Mouse (Mus musculus) kidney, embryonic 14.5 days (tissue): ENCODE results near the gene Sde2. TPM values are rescaled to one million over a fixed set of nuclear protein-coding genes. Genes with fewer than 3 reads are reported as not detected.
A peak's percentile ranks its signal among the peaks of the same experiment; 100 is the strongest.

Experiments
- ATAC-seq: fragments of 200-750 bp; cut with Nextera tagmentation; 2 replicates; pipeline ENCODE4 v1.8.0; 2017; ENCODE audit warnings: moderate number of reproducible peaks, mild to moderate bottlenecking, moderate TSS enrichment, moderate library complexity; ENCODE audit not compliant: low FRiP score, low TSS enrichment
- H3K27ac ChIP-seq: fragments of 300-500 bp; sonication (generic); 2 replicates; pipeline ENCODE4 v1.5.1; 2014; ENCODE audit warnings: low read depth, mild to moderate bottlenecking, low read length, moderate library complexity, mixed read lengths
- H3K27me3 ChIP-seq: fragments of 300-500 bp; sonication (generic); 2 replicates; pipeline ENCODE4 v1.6.1; 2014; ENCODE audit warnings: mild to moderate bottlenecking, low read length; ENCODE audit not compliant: control insufficient read depth, insufficient read depth
- H3K36me3 ChIP-seq: fragments of 300-500 bp; sonication (generic); 2 replicates; pipeline ENCODE4 v1.6.1; 2014; ENCODE audit warnings: low read length, mixed read lengths; ENCODE audit not compliant: control insufficient read depth, insufficient read depth
- H3K4me1 ChIP-seq: fragments of 300-500 bp; sonication (generic); 2 replicates; pipeline ENCODE4 v1.6.1; 2014; ENCODE audit warnings: low read length, mixed read lengths; ENCODE audit not compliant: control insufficient read depth, insufficient read depth
- H3K4me2 ChIP-seq: fragments of 300-500 bp; sonication (generic); replicated peaks from 2 replicates; pipeline ENCODE4 v1.6.1; 2014; ENCODE audit warnings: low read depth, mild to moderate bottlenecking, low read length
- H3K4me3 ChIP-seq: fragments of 300-500 bp; sonication (generic); 2 replicates; pipeline ENCODE4 v1.5.1; 2014; ENCODE audit warnings: mild to moderate bottlenecking, low read length
- H3K9ac ChIP-seq: fragments of 300-500 bp; sonication (generic); 2 replicates; pipeline ENCODE4 v1.6.1; 2014; ENCODE audit warnings: low read depth, mild to moderate bottlenecking, low read length, moderate library complexity
- H3K9me3 ChIP-seq: fragments of 300-500 bp; sonication (generic); 2 replicates; pipeline ENCODE4 v1.6.1; 2016; ENCODE audit warnings: low read length; ENCODE audit not compliant: control insufficient read depth
- WGBS: fragments of 180-500 bp; shearing (Covaris S2); extraction: QIAGEN DNeasy Blood & Tissue Kit; methylation state at CpG from one replicate; pipeline ENCODE4 v1.1.7; 2014; 5-methylcytosine and 5-hydroxymethylcytosine counted together
- polyA plus RNA-seq: library from polyadenylated mRNA; unstranded; fragments of >200 nt; fragmentation: Nextera tagmentation; extraction: Ambion mirVana; gene quantifications from 2 replicates; pipeline ENCODE4 v1.2.1, GENCODE M21; 2014

Sde2 gene
- polyA plus RNA-seq, 1 experiment from 2014 or later = 39.6 TPM

- peak overlapping the region; percentile 73 for H3K4me2 ChIP-seq
- peak overlapping the region; percentile 99 for H3K27ac ChIP-seq
- peak; percentile 95 for ATAC-seq
- WGBS = 2% methylated on average over 60 of the region's 65 CpGs
- no peaks in the 10 kb centered on the region for H3K27me3 ChIP-seq
- H3K4me3 ChIP-seq = peak overlapping the region; percentile 95
- H3K9ac ChIP-seq = peak overlapping the region; percentile 99
- peaks cover 21% of the 10 kb centered on the region for H3K36me3 ChIP-seq
- peaks cover 6% of the 10 kb centered on the region; the same call in 1 of the 2 replicates for H3K4me1 ChIP-seq
- no peaks in the 10 kb centered on the region for H3K9me3 ChIP-seq
These were observed 37.5 kb upstream of the Sde2 start for GRCm38 (mm10) chr1:180813409-180813884.

- Histone ChIP-seq H3K36me3 (peaks cover 16% of the 10 kb centered on the region), H3K4me2 (peak within 1 kb of the TSS; percentile 73), H3K4me1 (peaks cover 6% of the 10 kb centered on the region; the same call in 1 of the 2 replicates), H3K9me3 (no peaks in the 10 kb centered on the region), H3K9ac (peak within 1 kb of the TSS; percentile 99), H3K27me3 (no peaks in the 10 kb centered on the region), H3K4me3 (peak within 1 kb of the TSS; percentile 95), H3K27ac (peak within 1 kb of the TSS; percentile 99)
- peak; percentile 82 for ATAC-seq
- 2% methylated on average over 49 of the region's 69 CpGs for WGBS
These were observed 36.8 kb upstream of the Sde2 start, which contains the start of gene H3f3a for GRCm38 (mm10) chr1:180813885-180814740. H3f3a (minus strand) TSS chr1:180813943.

- no peak overlapping the region for H3K27ac ChIP-seq
- H3K4me3 ChIP-seq = no peak overlapping the region
- no peaks in the 10 kb centered on the region for H3K27me3 ChIP-seq
- 76% methylated on average over 12 of the region's 12 CpGs for WGBS
- H3K4me1 ChIP-seq = peaks cover 6% of the 10 kb centered on the region; the same call in 1 of the 2 replicates
- ATAC-seq = no peak
- H3K4me2 ChIP-seq = no peak overlapping the region
- no peaks in the 10 kb centered on the region for H3K9me3 ChIP-seq
- peak overlapping the region; percentile 24; the same call in 1 of the 2 replicates for H3K9ac ChIP-seq
- H3K36me3 ChIP-seq = peaks cover 3% of the 10 kb centered on the region; the same call in 1 of the 2 replicates
These were observed 35.4 kb upstream of the Sde2 start for GRCm38 (mm10) chr1:180815371-180816024.

- Histone ChIP-seq H3K4me2 (no peak overlapping the region), H3K9ac (no peak overlapping the region), H3K36me3 (no peaks in the 10 kb centered on the region), H3K27ac (no peak overlapping the region; the same call in 1 of the 2 replicates), H3K9me3 (no peaks in the 10 kb centered on the region), H3K4me3 (no peak overlapping the region), H3K27me3 (no peaks in the 10 kb centered on the region), H3K4me1 (peaks cover 6% of the 10 kb centered on the region; the same call in 1 of the 2 replicates)
- no peak for ATAC-seq
- WGBS = 69% methylated on average over 2 of the region's 2 CpGs
These were observed 32.9 kb upstream of the Sde2 start for GRCm38 (mm10) chr1:180818000-180818399.

GRCm38 (mm10) chr1:180821101-180821500 lies 29.8 kb upstream of the Sde2 start:
- Histone ChIP-seq H3K27ac (no peak overlapping the region), H3K36me3 (no peaks in the 10 kb centered on the region), H3K9me3 (no peaks in the 10 kb centered on the region), H3K4me1 (no peaks in the 10 kb centered on the region), H3K4me3 (no peak overlapping the region), H3K4me2 (no peak overlapping the region), H3K27me3 (no peaks in the 10 kb centered on the region), H3K9ac (no peak overlapping the region)
- WGBS = 84% methylated on average over 6 of the region's 6 CpGs
- ATAC-seq = no peak

- Histone ChIP-seq H3K4me2 (no peak overlapping the region), H3K9me3 (no peaks in the 10 kb centered on the region), H3K27me3 (no peaks in the 10 kb centered on the region), H3K4me1 (no peaks in the 10 kb centered on the region), H3K36me3 (no peaks in the 10 kb centered on the region), H3K27ac (no peak overlapping the region), H3K4me3 (no peak overlapping the region), H3K9ac (no peak overlapping the region)
- 82% methylated on average over 5 of the region's 5 CpGs for WGBS
- ATAC-seq = no peak
These were observed 28.7 kb upstream of the Sde2 start for GRCm38 (mm10) chr1:180822276-180822675.

GRCm38 (mm10) chr1:180823716-180824115 lies 27.2 kb upstream of the Sde2 start:
- Histone ChIP-seq H3K9ac (no peak overlapping the region), H3K9me3 (no peaks in the 10 kb centered on the region), H3K4me3 (no peak overlapping the region), H3K36me3 (no peaks in the 10 kb centered on the region), H3K27ac (no peak overlapping the region), H3K4me2 (no peak overlapping the region), H3K4me1 (no peaks in the 10 kb centered on the region), H3K27me3 (no peaks in the 10 kb centered on the region)
- ATAC-seq = no peak
- WGBS = 82% methylated on average over 3 of the region's 3 CpGs

GRCm38 (mm10) chr1:180824721-180825120 lies 26.2 kb upstream of the Sde2 start:
- WGBS = 75% methylated on average over 3 of the region's 3 CpGs
- Histone ChIP-seq H3K36me3 (no peaks in the 10 kb centered on the region), H3K9me3 (no peaks in the 10 kb centered on the region), H3K27ac (no peak overlapping the region), H3K4me1 (no peaks in the 10 kb centered on the region), H3K4me2 (no peak overlapping the region), H3K27me3 (no peaks in the 10 kb centered on the region), H3K9ac (no peak overlapping the region), H3K4me3 (no peak overlapping the region)
- no peak for ATAC-seq

- Histone ChIP-seq H3K9ac (no peak overlapping the region), H3K36me3 (no peaks in the 10 kb centered on the region), H3K4me2 (no peak overlapping the region), H3K27ac (no peak overlapping the region), H3K27me3 (no peaks in the 10 kb centered on the region), H3K4me1 (peaks cover 9% of the 10 kb centered on the region; the same call in 1 of the 2 replicates), H3K9me3 (no peaks in the 10 kb centered on the region), H3K4me3 (no peak overlapping the region)
- 94% methylated on average over 4 of the region's 4 CpGs for WGBS
- ATAC-seq = no peak
These were observed 24.3 kb upstream of the Sde2 start for GRCm38 (mm10) chr1:180826634-180827033.
